21 mouse cellular contexts compared by ENCODE assay signal in genomic region chrX:104397526-104397925, GRCm38 (mm10).
"Had no signal": no experiment of that assay in that cellular context is flagged by ENCODE, and none has a peak within 500 bp of the region (broad histone marks: within the 10 kb centered on the region; RNA-seq: fewer than 3 reads in every experiment).

No protein-coding gene starts in this region.

- H3K9ac ChIP-seq: limb, embryonic 12.5 days; limb, embryonic 15.5 days; liver, embryonic 14.5 days; liver, postnatal 0 days; lung, embryonic 14.5 days; neural tube, embryonic 12.5 days; neural tube, embryonic 15.5 days had no signal

- H3K27me3 ChIP-seq: limb, embryonic 12.5 days; limb, embryonic 15.5 days; neural tube, embryonic 12.5 days; neural tube, embryonic 15.5 days had no signal

- H3K4me3 ChIP-seq: limb, embryonic 12.5 days; limb, embryonic 15.5 days; neural tube, embryonic 12.5 days; neural tube, embryonic 15.5 days had no signal

- H3K27ac ChIP-seq: limb, embryonic 12.5 days; limb, embryonic 15.5 days; liver, embryonic 14.5 days; macrophage; neural tube, embryonic 12.5 days; neural tube, embryonic 15.5 days; stomach, postnatal 0 days had no signal

- H3K9me3 ChIP-seq: limb, embryonic 12.5 days; limb, embryonic 15.5 days; neural tube, embryonic 12.5 days; neural tube, embryonic 15.5 days had no signal

- H3K4me2 ChIP-seq: limb, embryonic 12.5 days; limb, embryonic 15.5 days; liver, embryonic 11.5 days; lung, embryonic 14.5 days; midbrain, embryonic 11.5 days; neural tube, embryonic 12.5 days; neural tube, embryonic 15.5 days had no signal

- ATAC-seq: liver, postnatal 0 days; lung, postnatal 0 days had no signal

- H3K36me3 ChIP-seq: limb, embryonic 12.5 days; limb, embryonic 15.5 days; neural tube, embryonic 12.5 days; neural tube, embryonic 15.5 days had no signal

- H3K4me1 ChIP-seq: limb, embryonic 12.5 days; limb, embryonic 15.5 days; neural tube, embryonic 12.5 days; neural tube, embryonic 15.5 days had no signal

- DNase-seq: kidney, adult 18-20 months; kidney, adult 9 months; kidney, postnatal 14 days; kidney, postnatal 4 days; left cerebral cortex, postnatal 4 days; liver, postnatal 0 days; lung, embryonic 14.5 days; midbrain, embryonic 14.5 days; right cerebral cortex, postnatal 25 days; spleen, adult 18-20 months; thymus, postnatal 36 days had no signal
